Mouse (Mus musculus) heart, embryonic 11.5 days (tissue): ENCODE measurements around the gene Cog4. TPM values are rescaled to one million over a fixed set of nuclear protein-coding genes. Genes with fewer than 3 reads are reported as not detected.

Experiments
- ATAC-seq: fragments of 200-750 bp; cut with Nextera tagmentation; replicated peaks from 2 replicates; pipeline ENCODE4 v1.8.0; 2017; ENCODE audit warnings: moderate library complexity; ENCODE audit not compliant: insufficient number of reproducible peaks, low FRiP score, low TSS enrichment
- H3K27ac ChIP-seq: fragments of 300-500 bp; sonication (generic); 2 replicates; pipeline ENCODE4 v1.5.1; 2014; ENCODE audit warnings: mild to moderate bottlenecking, low read depth, low read length
- H3K27me3 ChIP-seq: fragments of 300-500 bp; sonication (generic); 2 replicates; pipeline ENCODE4 v1.6.1; 2014; ENCODE audit warnings: mild to moderate bottlenecking, low read length, mixed read lengths; ENCODE audit not compliant: control insufficient read depth, insufficient read depth
- H3K36me3 ChIP-seq: fragments of 300-500 bp; sonication (generic); 2 replicates; pipeline ENCODE4 v1.6.1; 2014; ENCODE audit warnings: mild to moderate bottlenecking, low read length, moderate library complexity, mixed read lengths; ENCODE audit not compliant: control insufficient read depth, insufficient read depth
- H3K4me1 ChIP-seq: fragments of 300-500 bp; sonication (generic); 2 replicates; pipeline ENCODE4 v1.6.1; 2014; ENCODE audit warnings: low read length; ENCODE audit not compliant: control insufficient read depth, insufficient read depth
- H3K4me2 ChIP-seq: fragments of 300-500 bp; sonication (generic); 2 replicates; pipeline ENCODE4 v1.6.1; 2014; ENCODE audit warnings: mild to moderate bottlenecking, moderate library complexity
- H3K4me3 ChIP-seq: fragments of 300-500 bp; sonication (generic); 2 replicates; pipeline ENCODE4 v1.5.1; 2014; ENCODE audit warnings: low read depth, low read length
- H3K9ac ChIP-seq: fragments of 300-500 bp; sonication (generic); 2 replicates; pipeline ENCODE4 v1.6.1; 2014; ENCODE audit warnings: mild to moderate bottlenecking, low read depth, low read length, moderate library complexity
- H3K9me3 ChIP-seq: fragments of 300-500 bp; sonication (generic); replicated peaks from 2 replicates; pipeline ENCODE4 v1.6.1; 2016; ENCODE audit warnings: low read length; ENCODE audit not compliant: control insufficient read depth
- WGBS: fragments of 180-500 bp; shearing (Covaris S2); extraction: QIAGEN DNeasy Blood & Tissue Kit; methylation state at CpG from one replicate; pipeline ENCODE4 v1.1.7; 2014; ENCODE audit not compliant: insufficient replicate concordance; 5-methylcytosine and 5-hydroxymethylcytosine counted together
- polyA plus RNA-seq: library from polyadenylated mRNA; unstranded; fragments of >200 nt; fragmentation: Nextera tagmentation; extraction: Ambion mirVana; gene quantifications from 2 replicates; pipeline ENCODE4 v1.2.1, GENCODE M21; 2014

Cog4 gene
- 62.8 and 64.2 TPM in 2 replicates for polyA plus RNA-seq

GRCm38 (mm10) chr8:110846405-110847170 lies at the start of gene Cog4, which contains the start of gene Sf3b3:
Cog4 (plus strand) TSS chr8:110846600.
Sf3b3 (minus strand) TSS chr8:110846787.
- no peaks in the 10 kb centered on the region for H3K9me3 ChIP-seq
- WGBS, result under 1% methylated on average over 53 of the region's 53 CpGs
- peak within 1 kb of the TSS; percentile 98 for H3K9ac ChIP-seq
- peak within 1 kb of the TSS; percentile 95 for H3K4me3 ChIP-seq
- peak; percentile 86 for ATAC-seq
- peaks cover 29% of the 10 kb centered on the region for H3K36me3 ChIP-seq
- peak within 1 kb of the TSS; percentile 87 for H3K27ac ChIP-seq
- peak within 1 kb of the TSS; percentile 94 for H3K4me2 ChIP-seq
- peaks cover 16% of the 10 kb centered on the region for H3K4me1 ChIP-seq
- H3K27me3 ChIP-seq, result no peaks in the 10 kb centered on the region

DNA sequence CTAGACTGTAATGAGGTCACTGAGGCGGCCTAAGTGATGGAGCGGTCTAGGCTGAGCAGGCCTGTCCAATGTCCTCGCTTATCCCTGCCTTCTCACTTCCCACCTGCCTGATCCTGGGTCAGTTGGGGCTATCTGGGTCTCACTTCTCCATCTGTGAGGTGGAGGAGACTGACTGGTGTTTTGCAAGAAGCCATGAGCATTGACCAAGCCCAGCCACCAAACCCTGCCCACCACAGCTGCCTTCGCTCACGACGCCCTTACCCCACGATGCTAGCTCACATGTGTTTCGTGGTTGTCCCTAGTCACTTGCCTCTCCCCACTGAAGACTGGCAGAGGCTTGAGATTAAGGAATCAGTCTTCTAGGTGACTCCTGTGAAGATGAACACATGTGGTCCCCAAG lies 49.3 kb upstream of the Cog4 start:
- no peaks in the 10 kb centered on the region for H3K36me3 ChIP-seq
- no peak for ATAC-seq
- H3K4me2 ChIP-seq, result no peak overlapping the region
- H3K9me3 ChIP-seq, result no peaks in the 10 kb centered on the region
- H3K4me3 ChIP-seq, result no peak overlapping the region
- H3K9ac ChIP-seq, result no peak overlapping the region
- 0 out of 2 replicates have a peak, but pooled peaks cover 4% of the 10 kb centered on the region for H3K4me1 ChIP-seq
- no peak overlapping the region for H3K27ac ChIP-seq
- WGBS, result 84% methylated on average over 8 of the region's 8 CpGs
- H3K27me3 ChIP-seq, result no peaks in the 10 kb centered on the region

DNA sequence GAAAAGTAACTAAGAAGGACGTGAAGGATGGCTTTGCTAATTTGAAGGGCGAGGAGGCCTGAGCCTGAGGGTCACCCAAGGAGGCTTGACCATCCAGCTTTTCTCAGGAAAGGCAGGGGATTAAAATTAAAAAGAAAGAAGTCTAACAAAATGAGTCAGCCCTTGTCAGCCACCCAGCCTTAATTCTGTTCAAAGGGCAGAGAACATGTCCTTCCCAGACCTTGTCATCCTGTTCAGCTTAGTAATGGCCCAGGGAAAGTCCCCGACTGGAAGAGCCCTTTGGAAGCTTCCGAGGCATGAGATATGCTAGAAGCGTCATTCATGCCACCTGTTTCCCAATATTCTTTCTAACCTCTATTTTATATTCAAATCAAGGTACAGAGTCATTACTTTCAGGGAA lies 43.4 kb upstream of the Cog4 start:
- no peaks in the 10 kb centered on the region for H3K9me3 ChIP-seq
- H3K27me3 ChIP-seq, result no peaks in the 10 kb centered on the region
- WGBS, result 87% methylated on average over 5 of the region's 5 CpGs
- H3K9ac ChIP-seq, result no peak overlapping the region
- no peak for ATAC-seq
- H3K27ac ChIP-seq, result no peak overlapping the region
- no peaks in the 10 kb centered on the region for H3K4me1 ChIP-seq
- no peak overlapping the region for H3K4me3 ChIP-seq
- H3K36me3 ChIP-seq, result no peaks in the 10 kb centered on the region
- H3K4me2 ChIP-seq, result no peak overlapping the region

GRCm38 (mm10) chr8:110803856-110804255 lies 42.5 kb upstream of the Cog4 start:
- H3K4me3 ChIP-seq, result no peak overlapping the region
- no peak for ATAC-seq
- 0 out of 2 replicates have a peak, but pooled peaks cover 3% of the 10 kb centered on the region for H3K4me1 ChIP-seq
- no peaks in the 10 kb centered on the region for H3K36me3 ChIP-seq
- no peak overlapping the region for H3K27ac ChIP-seq
- no peaks in the 10 kb centered on the region for H3K27me3 ChIP-seq
- H3K4me2 ChIP-seq, result no peak overlapping the region
- H3K9ac ChIP-seq, result no peak overlapping the region
- 84% methylated on average over 9 of the region's 9 CpGs for WGBS
- H3K9me3 ChIP-seq, result no peaks in the 10 kb centered on the region

DNA sequence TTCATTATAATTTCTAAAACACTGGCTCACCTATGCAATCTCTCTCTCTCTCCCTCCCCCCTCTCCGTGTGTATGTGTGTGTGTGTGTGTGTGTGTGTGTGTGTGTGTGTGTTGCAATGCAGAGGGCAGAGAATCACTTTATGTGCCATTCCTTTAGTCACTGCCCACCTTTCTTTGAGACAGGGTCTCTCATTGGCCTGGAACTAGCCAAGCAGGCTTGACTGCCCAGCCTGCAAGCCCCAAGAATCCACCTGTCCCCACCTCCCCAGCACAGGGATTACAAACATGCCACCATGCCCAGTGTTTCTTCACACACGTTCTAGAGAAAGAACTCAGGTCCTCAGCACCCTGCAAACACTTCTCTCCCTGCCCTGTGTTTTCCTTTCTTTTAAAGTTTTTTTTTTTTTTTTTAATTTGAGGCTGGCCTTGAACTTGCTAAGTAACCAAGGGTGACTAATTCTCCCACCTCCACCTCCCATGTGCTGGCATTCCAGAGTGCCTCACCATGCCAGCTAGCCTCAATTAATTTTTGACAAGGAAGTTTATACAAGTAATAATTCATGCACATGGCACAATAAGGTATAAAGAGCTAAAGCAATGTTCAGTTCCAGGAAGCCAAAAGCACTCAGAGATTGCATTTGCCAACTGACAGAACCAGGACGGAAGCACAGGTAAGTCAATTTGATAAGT lies 41.4 kb upstream of the Cog4 start:
- H3K9ac ChIP-seq, result no peak overlapping the region
- H3K27me3 ChIP-seq, result no peaks in the 10 kb centered on the region
- H3K9me3 ChIP-seq, result no peaks in the 10 kb centered on the region
- no peak for ATAC-seq
- WGBS, result 50% methylated on average over 2 of the region's 3 CpGs
- H3K4me2 ChIP-seq, result no peak overlapping the region
- peaks cover 6% of the 10 kb centered on the region; the same call in 1 of the 2 replicates for H3K4me1 ChIP-seq
- no peak overlapping the region for H3K27ac ChIP-seq
- peaks cover 4% of the 10 kb centered on the region; the same call in 1 of the 2 replicates for H3K36me3 ChIP-seq
- H3K4me3 ChIP-seq, result no peak overlapping the region

- no peak within 1 kb of the TSS; the same call in 1 of the 2 replicates for H3K9ac ChIP-seq
- peaks cover 7% of the 10 kb centered on the region for H3K36me3 ChIP-seq
- H3K4me1 ChIP-seq, result peaks cover 6% of the 10 kb centered on the region; the same call in 1 of the 2 replicates
- ATAC-seq, result no peak
- no peak within 1 kb of the TSS for H3K27ac ChIP-seq
- no peaks in the 10 kb centered on the region for H3K27me3 ChIP-seq
- no peak within 1 kb of the TSS for H3K4me3 ChIP-seq
- H3K4me2 ChIP-seq, result no peak within 1 kb of the TSS
- no peaks in the 10 kb centered on the region for H3K9me3 ChIP-seq
- WGBS, result 33% methylated on average over 12 of the region's 12 CpGs
These were observed 40.7 kb upstream of the Cog4 start, which contains the start of gene Il34 for GRCm38 (mm10) chr8:110805669-110806068. Il34 (minus strand) TSS chr8:110805924.

DNA sequence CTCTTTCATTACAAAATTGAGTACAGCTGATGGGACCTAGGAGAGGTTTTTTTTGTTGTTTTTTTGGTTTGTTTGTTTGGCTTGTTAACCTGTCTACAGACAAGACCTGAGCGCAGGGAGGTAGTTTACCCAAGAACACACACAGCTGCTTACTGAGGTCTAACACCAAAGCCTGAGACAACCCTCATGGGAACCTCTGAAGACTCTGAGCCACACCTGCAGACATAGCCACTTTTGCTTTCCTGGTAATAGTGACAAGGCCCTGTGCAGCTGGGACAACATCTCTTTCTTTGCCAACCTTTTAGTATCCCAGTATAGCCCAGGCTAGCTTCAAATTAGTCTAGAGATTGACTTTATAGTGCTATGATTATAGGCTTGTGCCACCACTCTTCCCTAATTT lies 40.3 kb upstream of the Cog4 start:
- Histone ChIP-seq H3K4me2 (no peak overlapping the region), H3K4me3 (no peak overlapping the region), H3K9ac (no peak overlapping the region), H3K27ac (no peak overlapping the region), H3K27me3 (no peaks in the 10 kb centered on the region), H3K36me3 (peaks cover 12% of the 10 kb centered on the region), H3K9me3 (no peaks in the 10 kb centered on the region), H3K4me1 (peaks cover 6% of the 10 kb centered on the region; the same call in 1 of the 2 replicates)
- no peak for ATAC-seq
- 71% methylated on average over 1 of the region's 1 CpGs for WGBS

DNA sequence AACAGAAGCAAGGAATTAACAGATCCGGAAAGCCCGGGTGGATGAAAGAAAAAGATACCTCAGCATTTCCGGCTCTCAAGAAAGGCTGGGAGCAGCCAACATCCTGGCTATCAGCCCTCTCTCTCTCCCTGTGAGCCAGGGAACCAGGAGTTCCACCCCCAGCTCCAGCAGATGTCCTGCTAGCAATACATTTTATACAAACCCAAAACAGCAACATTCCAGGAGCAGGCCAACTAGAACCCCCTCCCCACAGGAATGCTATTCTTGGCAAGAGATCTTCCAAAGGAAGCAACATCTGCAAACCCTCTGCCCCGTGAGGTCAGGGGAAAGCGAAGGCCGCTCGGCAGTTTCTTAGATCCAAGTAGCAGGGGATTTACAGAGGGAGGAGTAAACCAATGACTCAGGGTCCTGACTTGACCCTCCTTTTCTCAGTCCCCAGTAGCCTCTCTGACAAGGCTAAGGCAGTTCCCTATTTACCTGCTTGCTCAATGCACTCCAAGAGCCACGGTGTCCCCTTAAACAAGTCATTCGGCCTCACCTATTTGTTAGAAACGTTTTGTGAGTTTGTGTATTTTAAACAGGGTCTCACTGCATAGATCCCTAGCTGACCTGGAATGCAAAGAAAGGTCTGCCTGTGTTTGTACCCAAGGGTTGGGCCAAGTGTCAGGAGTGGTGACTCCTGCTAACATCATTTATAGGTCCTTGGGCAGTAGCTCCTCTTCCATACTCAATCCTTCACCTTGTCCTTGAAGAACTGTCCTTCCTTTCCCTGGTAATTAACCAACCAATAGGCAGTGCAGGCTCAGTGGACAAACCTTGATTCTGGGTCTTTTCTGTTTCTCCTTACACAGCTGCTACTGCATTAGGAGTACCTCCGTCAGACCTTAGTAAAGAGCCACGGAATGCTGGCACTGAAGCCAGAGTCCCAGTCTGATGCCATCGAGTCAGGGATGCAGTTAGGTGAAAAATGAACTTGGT lies 37.6 kb upstream of the Cog4 start:
- no peak; the same call in 1 of the 2 replicates for ATAC-seq
- H3K4me3 ChIP-seq, result no peak overlapping the region
- no peak overlapping the region for H3K4me2 ChIP-seq
- H3K4me1 ChIP-seq, result peaks cover 6% of the 10 kb centered on the region; the same call in 1 of the 2 replicates
- WGBS, result 49% methylated on average over 13 of the region's 13 CpGs
- no peak overlapping the region for H3K9ac ChIP-seq
- no peaks in the 10 kb centered on the region for H3K27me3 ChIP-seq
- peaks cover 36% of the 10 kb centered on the region for H3K36me3 ChIP-seq
- H3K9me3 ChIP-seq, result no peaks in the 10 kb centered on the region
- H3K27ac ChIP-seq, result no peak overlapping the region; the same call in 1 of the 2 replicates
